Mouse (Mus musculus): ENCODE measurements around the gene Tas1r3. TPM values are rescaled to one million over a fixed set of nuclear protein-coding genes. Genes with fewer than 3 reads are reported as not detected.

Tas1r3 gene
- total and polyA plus RNA-seq, 3 experiments: 0.13 to 0.35 (median 0.16) TPM

- TF ChIP-seq POLR2A (IDR thresholded peaks at IDR 0.05; ENCODE audit: insufficient read depth, low read depth, low read length): peak; percentile 49
- TF ChIP-seq EP300 (IDR thresholded peaks at IDR 0.05; ENCODE audit: insufficient read depth, low read depth, low read length): no peak
- peak; percentile 54 for TF ChIP-seq CTCF (IDR thresholded peaks at IDR 0.05)
- Histone ChIP-seq H3K36me3 (ENCODE audit: control insufficient read depth, insufficient read depth, low read length) (peaks cover 3% of the 10 kb centered on the region), H3K4me3 (peak overlapping the region; percentile 96), H3K79me2 (replicated peaks; ENCODE audit: control insufficient read depth, insufficient read depth, low read length) (peaks cover 10% of the 10 kb centered on the region; the same call in 1 of the 2 replicates), H3K4me1 (ENCODE audit: control insufficient read depth, insufficient read depth, low read length) (peaks cover 27% of the 10 kb centered on the region), H3K9ac (ENCODE audit: low read depth, low read length) (peak overlapping the region; percentile 98), H3K27ac (peak overlapping the region; percentile 96), H3K27me3 (ENCODE audit: control insufficient read depth, insufficient read depth, low read length) (no peaks in the 10 kb centered on the region)
- under 1% methylated on average over 55 of the region's 56 CpGs for WGBS
- intact Hi-C loops (cut with DNase I): loop anchor here (2.0 to 5.0 kb wide), 3 partner anchors 23 to 220 kb away; partner anchors contain the start of genes Cptp, Ints11 and Ube2j2
- peak; percentile 90 to 92 for DNase-seq
Observed at GRCm38 (mm10) chr4:155892017-155892416, 28.9 kb upstream of the Tas1r3 start.

GRCm38 (mm10) chr4:155891551-155892001 lies 28.4 kb upstream of the Tas1r3 start, which contains the start of the genes Pusl1 and Acap3:
Gene Pusl1, minus strand, starts transcription at chr4:155891781.
Gene Acap3, plus strand, starts transcription at chr4:155891822.
- peaks cover 10% of the 10 kb centered on the region; the same call in 1 of the 2 replicates for H3K79me2 ChIP-seq (replicated peaks; ENCODE audit: control insufficient read depth, insufficient read depth, low read length)
- H3K4me3 ChIP-seq: peak within 1 kb of the TSS; percentile 96
- H3K27me3 ChIP-seq (ENCODE audit: control insufficient read depth, insufficient read depth, low read length): no peaks in the 10 kb centered on the region
- WGBS: under 1% methylated on average over 52 of the region's 52 CpGs
- DNase-seq: peak; percentile 97 to 99
- H3K36me3 ChIP-seq (ENCODE audit: control insufficient read depth, insufficient read depth, low read length): peaks cover 3% of the 10 kb centered on the region
- peak within 1 kb of the TSS; percentile 96 for H3K27ac ChIP-seq
- no peak for TF ChIP-seq CTCF (IDR thresholded peaks at IDR 0.05)
- TF ChIP-seq POLR2A (IDR thresholded peaks at IDR 0.05; ENCODE audit: insufficient read depth, low read depth, low read length): peak; percentile 36
- intact Hi-C loops (cut with DNase I): loop anchor here (2.0 to 5.0 kb wide), 3 partner anchors 23 to 221 kb away; partner anchors contain the start of genes Cptp, Ints11 and Ube2j2
- peaks cover 27% of the 10 kb centered on the region for H3K4me1 ChIP-seq (ENCODE audit: control insufficient read depth, insufficient read depth, low read length)
- peak within 1 kb of the TSS; percentile 98 for H3K9ac ChIP-seq (ENCODE audit: low read depth, low read length)

- no peak for TF ChIP-seq EP300 (IDR thresholded peaks at IDR 0.05; ENCODE audit: insufficient read depth, low read depth, low read length)
- no peak for TF ChIP-seq POLR2A (IDR thresholded peaks at IDR 0.05; ENCODE audit: insufficient read depth, low read depth, low read length)
- no peak for TF ChIP-seq CTCF (IDR thresholded peaks at IDR 0.05)
- 1% methylated on average over 34 of the region's 34 CpGs for WGBS
- H3K9ac ChIP-seq (ENCODE audit: low read depth, low read length): peak overlapping the region; percentile 66
- intact Hi-C loops (cut with DNase I): loop anchor here (5.0 kb wide), 1 partner anchor 221 kb away; no protein-coding TSS in a partner anchor
- no peak for DNase-seq
- peaks cover 3% of the 10 kb centered on the region for H3K36me3 ChIP-seq (ENCODE audit: control insufficient read depth, insufficient read depth, low read length)
- peaks cover 26% of the 10 kb centered on the region for H3K4me1 ChIP-seq (ENCODE audit: control insufficient read depth, insufficient read depth, low read length)
- H3K27me3 ChIP-seq (ENCODE audit: control insufficient read depth, insufficient read depth, low read length): no peaks in the 10 kb centered on the region
- peak overlapping the region; percentile 96 for H3K27ac ChIP-seq
- H3K79me2 ChIP-seq (replicated peaks; ENCODE audit: control insufficient read depth, insufficient read depth, low read length): peaks cover 10% of the 10 kb centered on the region; the same call in 1 of the 2 replicates
- H3K4me3 ChIP-seq: peak overlapping the region; percentile 96
Observed at GRCm38 (mm10) chr4:155891011-155891471, 27.9 kb upstream of the Tas1r3 start.

- Histone ChIP-seq H3K4me3 (no peak overlapping the region), H3K27ac (no peak overlapping the region), H3K79me2 (replicated peaks; ENCODE audit: control insufficient read depth, insufficient read depth, low read length) (peaks cover 10% of the 10 kb centered on the region; the same call in 1 of the 2 replicates), H3K36me3 (ENCODE audit: control insufficient read depth, insufficient read depth, low read length) (no peaks in the 10 kb centered on the region; the same call in 1 of the 2 replicates), H3K27me3 (ENCODE audit: control insufficient read depth, insufficient read depth, low read length) (no peaks in the 10 kb centered on the region), H3K4me1 (ENCODE audit: control insufficient read depth, insufficient read depth, low read length) (peaks cover 18% of the 10 kb centered on the region), H3K9ac (ENCODE audit: low read depth, low read length) (no peak overlapping the region)
- intact Hi-C loops (cut with DNase I): no loop called here
- 88% methylated on average over 5 of the region's 5 CpGs for WGBS
- no peak for TF ChIP-seq CTCF (IDR thresholded peaks at IDR 0.05)
- peak; percentile 1 to 15 for DNase-seq
Observed at GRCm38 (mm10) chr4:155889316-155889715, 26.2 kb upstream of the Tas1r3 start.

GRCm38 (mm10) chr4:155888181-155888580 lies 25.0 kb upstream of the Tas1r3 start:
- WGBS: 95% methylated on average over 9 of the region's 9 CpGs

GRCm38 (mm10) chr4:155887674-155888073 lies 24.5 kb upstream of the Tas1r3 start:
- H3K4me3 ChIP-seq: no peak overlapping the region
- H3K79me2 ChIP-seq (replicated peaks; ENCODE audit: control insufficient read depth, insufficient read depth, low read length): peaks cover 7% of the 10 kb centered on the region; the same call in 1 of the 2 replicates
- H3K9ac ChIP-seq (ENCODE audit: low read depth, low read length): no peak overlapping the region
- H3K4me1 ChIP-seq (ENCODE audit: control insufficient read depth, insufficient read depth, low read length): peaks cover 12% of the 10 kb centered on the region
- H3K27ac ChIP-seq: no peak overlapping the region
- TF ChIP-seq POLR2A (IDR thresholded peaks at IDR 0.05; ENCODE audit: insufficient read depth, low read depth, low read length) (no peak), EP300 (IDR thresholded peaks at IDR 0.05; ENCODE audit: insufficient read depth, low read depth, low read length) (no peak), CTCF (IDR thresholded peaks at IDR 0.05) (no peak)
- H3K36me3 ChIP-seq (ENCODE audit: control insufficient read depth, insufficient read depth, low read length): peaks cover 6% of the 10 kb centered on the region
- no peaks in the 10 kb centered on the region for H3K27me3 ChIP-seq (ENCODE audit: control insufficient read depth, insufficient read depth, low read length)
- DNase-seq: no peak
- intact Hi-C loops (cut with DNase I): no loop called here
- WGBS: 87% methylated on average over 10 of the region's 10 CpGs

More at GRCm38 (mm10) chr4:155888181-155888580, 25.0 kb upstream of the Tas1r3 start:
- Histone ChIP-seq H3K27ac (no peak overlapping the region), H3K4me3 (no peak overlapping the region), H3K9ac (ENCODE audit: low read depth, low read length) (no peak overlapping the region), H3K27me3 (ENCODE audit: control insufficient read depth, insufficient read depth, low read length) (no peaks in the 10 kb centered on the region), H3K79me2 (replicated peaks; ENCODE audit: control insufficient read depth, insufficient read depth, low read length) (peaks cover 9% of the 10 kb centered on the region; the same call in 1 of the 2 replicates), H3K36me3 (ENCODE audit: control insufficient read depth, insufficient read depth, low read length) (peaks cover 2% of the 10 kb centered on the region; the same call in 1 of the 2 replicates), H3K4me1 (ENCODE audit: control insufficient read depth, insufficient read depth, low read length) (peaks cover 12% of the 10 kb centered on the region)
- intact Hi-C loops (cut with DNase I): no loop called here
- peak in 1 of 2 experiments; percentile 13 for DNase-seq
- TF ChIP-seq CTCF (IDR thresholded peaks at IDR 0.05) (no peak), POLR2A (IDR thresholded peaks at IDR 0.05; ENCODE audit: insufficient read depth, low read depth, low read length) (no peak), EP300 (IDR thresholded peaks at IDR 0.05; ENCODE audit: insufficient read depth, low read depth, low read length) (no peak)
